Mouse (Mus musculus) heart, adult 2 months (tissue): ENCODE results near the gene Lrg1. TPM values are rescaled to one million over a fixed set of nuclear protein-coding genes. Genes with fewer than 3 reads are reported as not detected.

Experiments
- DNase-seq, 2 experiments: peaks; one replicate each; pipeline ENCODE4 v3.0.0; 2021
- H3K27ac ChIP-seq: fragments of 200-600 bp; 2 replicates; pipeline ENCODE4 v1.8.1; 2022
- H3K27me3 ChIP-seq: fragments of 200-500 bp; 2 replicates; pipeline ENCODE4 v1.6.1; 2012; ENCODE audit warnings: mild to moderate bottlenecking, low read length, inconsistent platforms, mixed read lengths; ENCODE audit not compliant: control insufficient read depth, insufficient read depth
- H3K36me3 ChIP-seq: fragments of 200-500 bp; 2 replicates; pipeline ENCODE4 v1.6.1; 2012; ENCODE audit warnings: low read length, inconsistent platforms; ENCODE audit not compliant: control insufficient read depth, insufficient read depth
- H3K4me1 ChIP-seq: fragments of 200-500 bp; 2 replicates; pipeline ENCODE4 v1.6.1; 2011; ENCODE audit warnings: low read length; ENCODE audit not compliant: control insufficient read depth, insufficient read depth
- H3K4me3 ChIP-seq: fragments of 200-600 bp; 2 replicates; pipeline ENCODE4 v1.8.1; 2022
- H3K79me2 ChIP-seq: fragments of 200-500 bp; replicated peaks from 2 replicates; pipeline ENCODE4 v1.6.1; 2012; ENCODE audit warnings: mild to moderate bottlenecking, inconsistent platforms, low read length, moderate library complexity, mixed read lengths; ENCODE audit not compliant: control insufficient read depth, insufficient read depth
- H3K9ac ChIP-seq: fragments of 200-500 bp; 2 replicates; pipeline ENCODE4 v1.6.1; 2012; ENCODE audit warnings: low read depth, mild to moderate bottlenecking, control low read depth, inconsistent platforms, low read length, mixed read lengths
- CTCF ChIP-seq: fragments of 200-600 bp; IDR thresholded peaks from 2 replicates; pipeline ENCODE4 v1.8.1; 2022; ENCODE audit warnings: antibody characterized with exemption, mild to moderate bottlenecking, moderate library complexity
- EP300 ChIP-seq: fragments of 200-500 bp; IDR thresholded peaks from 2 replicates; pipeline ENCODE4 v1.6.1; 2011; ENCODE audit warnings: low read depth, low read length, control low read depth; ENCODE audit not compliant: insufficient read depth
- POLR2A ChIP-seq: fragments of 200-500 bp; IDR thresholded peaks from 2 replicates; pipeline ENCODE4 v1.6.1; 2011; ENCODE audit warnings: mild to moderate bottlenecking, low read depth, low read length, control low read depth; ENCODE audit not compliant: insufficient read depth
- WGBS: fragments of 180-500 bp; shearing (Covaris S2); methylation state at CpG from one replicate; pipeline ENCODE4 v1.1.7; 2018; 5-methylcytosine and 5-hydroxymethylcytosine counted together
- intact Hi-C: fragments of 180-260 bp; cut with DNase I; formaldehyde crosslinking; loops from one replicate; pipeline ENCODE4 v1.15.1; 2025
- polyA plus RNA-seq: library from polyadenylated mRNA; depleted of rRNA; stranded (reverse); fragments of >200 nt; gene quantifications from 2 replicates; pipeline ENCODE4 v1.2.3, GENCODE M21; 2012
- total RNA-seq, 2 experiments: library from RNA; stranded (reverse); gene quantifications; 2 replicates each; pipeline ENCODE4 v1.2.3; 2021

The Lrg1 gene
- total and polyA plus RNA-seq, 3 experiments = 57.0 to 77.7 (median 74.6) TPM

GRCm38 (mm10) chr17:56148790-56149618 is 27.2 kb upstream of the Lrg1 start:
- intact Hi-C loops = no loop called here
- H3K36me3 ChIP-seq = no peaks in the 10 kb centered on the region
- no peak overlapping the region for H3K9ac ChIP-seq
- no peak overlapping the region for H3K4me3 ChIP-seq
- peaks cover 4% of the 10 kb centered on the region for H3K27me3 ChIP-seq
- 6% methylated on average over 30 of the region's 30 CpGs for WGBS
- DNase-seq = no peak
- H3K4me1 ChIP-seq = no peaks in the 10 kb centered on the region
- H3K27ac ChIP-seq = no peak overlapping the region
- TF ChIP-seq CTCF (no peak), POLR2A (no peak), EP300 (no peak)
- no peaks in the 10 kb centered on the region for H3K79me2 ChIP-seq

GRCm38 (mm10) chr17:56148280-56148679 is 26.5 kb upstream of the Lrg1 start:
- no peak for DNase-seq
- H3K9ac ChIP-seq = no peak overlapping the region
- TF ChIP-seq CTCF (no peak), POLR2A (no peak), EP300 (no peak)
- H3K27ac ChIP-seq = no peak overlapping the region
- H3K36me3 ChIP-seq = no peaks in the 10 kb centered on the region
- intact Hi-C loops = no loop called here
- peaks cover 4% of the 10 kb centered on the region for H3K27me3 ChIP-seq
- 24% methylated on average over 9 of the region's 9 CpGs for WGBS
- no peaks in the 10 kb centered on the region for H3K79me2 ChIP-seq
- H3K4me3 ChIP-seq = no peak overlapping the region
- no peaks in the 10 kb centered on the region for H3K4me1 ChIP-seq

GRCm38 (mm10) chr17:56147420-56147819 is 25.6 kb upstream of the Lrg1 start:
- no peak overlapping the region for H3K4me3 ChIP-seq
- no peaks in the 10 kb centered on the region for H3K4me1 ChIP-seq
- DNase-seq = no peak
- no peak for TF ChIP-seq POLR2A
- no peak for TF ChIP-seq EP300
- TF ChIP-seq CTCF = no peak
- H3K79me2 ChIP-seq = no peaks in the 10 kb centered on the region
- WGBS = 69% methylated on average over 12 of the region's 12 CpGs
- peaks cover 4% of the 10 kb centered on the region for H3K27me3 ChIP-seq
- H3K9ac ChIP-seq = no peak overlapping the region
- no peaks in the 10 kb centered on the region for H3K36me3 ChIP-seq
- intact Hi-C loops = no loop called here
- H3K27ac ChIP-seq = no peak overlapping the region

GRCm38 (mm10) chr17:56146131-56146530 is 24.3 kb upstream of the Lrg1 start:
- H3K27me3 ChIP-seq = peaks cover 4% of the 10 kb centered on the region
- no peak overlapping the region for H3K4me3 ChIP-seq
- no peaks in the 10 kb centered on the region for H3K79me2 ChIP-seq
- 27% methylated on average over 9 of the region's 9 CpGs for WGBS
- TF ChIP-seq EP300 = no peak
- TF ChIP-seq POLR2A = no peak
- no peak for TF ChIP-seq CTCF
- intact Hi-C loops = no loop called here
- H3K9ac ChIP-seq = no peak overlapping the region
- no peak overlapping the region for H3K27ac ChIP-seq
- H3K4me1 ChIP-seq = no peaks in the 10 kb centered on the region
- no peak for DNase-seq
- no peaks in the 10 kb centered on the region for H3K36me3 ChIP-seq

GRCm38 (mm10) chr17:56144546-56144945 is 22.7 kb upstream of the Lrg1 start:
- no peaks in the 10 kb centered on the region for H3K79me2 ChIP-seq
- H3K36me3 ChIP-seq = no peaks in the 10 kb centered on the region
- H3K4me3 ChIP-seq = no peak overlapping the region
- 64% methylated on average over 9 of the region's 9 CpGs for WGBS
- H3K27me3 ChIP-seq = peaks cover 4% of the 10 kb centered on the region
- no peak overlapping the region for H3K9ac ChIP-seq
- no peaks in the 10 kb centered on the region for H3K4me1 ChIP-seq
- DNase-seq = no peak
- no peak overlapping the region for H3K27ac ChIP-seq
- intact Hi-C loops = no loop called here
- TF ChIP-seq EP300 = no peak
- no peak for TF ChIP-seq CTCF
- TF ChIP-seq POLR2A = no peak

GRCm38 (mm10) chr17:56141702-56142605 is 20.2 kb upstream of the Lrg1 start:
- intact Hi-C loops = no loop called here
- peak overlapping the region; percentile 42; the same call in 1 of the 2 replicates for H3K9ac ChIP-seq
- WGBS = 3% methylated on average over 39 of the region's 47 CpGs
- no peaks in the 10 kb centered on the region for H3K79me2 ChIP-seq
- no peak for TF ChIP-seq POLR2A
- no peak for TF ChIP-seq EP300
- TF ChIP-seq CTCF = no peak
- peaks cover 7% of the 10 kb centered on the region for H3K4me1 ChIP-seq
- peak in 1 of 2 experiments; percentile 69 for DNase-seq
- no peak overlapping the region for H3K27ac ChIP-seq
- no peaks in the 10 kb centered on the region for H3K36me3 ChIP-seq
- peak overlapping the region; percentile 36 for H3K4me3 ChIP-seq
- no peaks in the 10 kb centered on the region for H3K27me3 ChIP-seq
